Mouse (Mus musculus) bone marrow, adult 2 months (tissue): Measurements from ENCODE around the gene Foxs1. TPM values are rescaled to one million over a fixed set of nuclear protein-coding genes. Genes with fewer than 3 reads are reported as not detected.

Experiments
- H3K27ac ChIP-seq: fragments of 200-500 bp; 2 replicates; pipeline ENCODE4 v1.5.1; 2012; ENCODE audit warnings: low read depth, mild to moderate bottlenecking, control low read depth, inconsistent platforms, low read length; ENCODE audit not compliant: control insufficient read depth, poor library complexity, insufficient read depth
- H3K4me1 ChIP-seq: fragments of 200-500 bp; 2 replicates; pipeline ENCODE4 v1.6.1; 2011; ENCODE audit warnings: low read length; ENCODE audit not compliant: control insufficient read depth, insufficient read depth
- H3K4me3 ChIP-seq: fragments of 200-500 bp; replicated peaks from 2 replicates; pipeline ENCODE3; 2011; ENCODE audit warnings: mild to moderate bottlenecking, low read depth, low read length, control low read depth; ENCODE audit not compliant: control insufficient read depth
- CTCF ChIP-seq: fragments of 200-500 bp; IDR thresholded peaks from 2 replicates; pipeline ENCODE4 v1.5.1; 2011; ENCODE audit warnings: low read length, control low read depth; ENCODE audit not compliant: control insufficient read depth, insufficient read depth
- POLR2A ChIP-seq: fragments of 200-500 bp; IDR thresholded peaks from 2 replicates; pipeline ENCODE4 v1.6.1; 2011; ENCODE audit warnings: low read depth, mild to moderate bottlenecking, control low read depth, low read length, borderline replicate concordance; ENCODE audit not compliant: control insufficient read depth
- WGBS: fragments of 180-500 bp; shearing (Covaris S2); methylation state at CpG from one replicate; pipeline ENCODE4 v1.1.7; 2018; 5-methylcytosine and 5-hydroxymethylcytosine counted together
- polyA plus RNA-seq: library from polyadenylated mRNA; stranded (reverse); fragments of >200 nt; gene quantifications from 2 replicates; pipeline ENCODE4 v1.2.4, GENCODE M21; 2011; ENCODE audit warnings: low replicate concordance; ENCODE audit not compliant: missing spikeins, insufficient read depth, insufficient read length

The Foxs1 gene
- polyA plus RNA-seq, result not detected in 2 replicates

- H3K4me3 ChIP-seq, result no peak within 1 kb of the TSS
- TF ChIP-seq CTCF (no peak), POLR2A (no peak)
- H3K4me1 ChIP-seq, result no peaks in the 10 kb centered on the region
- 23% methylated on average over 9 of the region's 9 CpGs for WGBS
- no peak within 1 kb of the TSS for H3K27ac ChIP-seq
Measured at GRCm38 (mm10) chr2:152933048-152933447, at the start of gene Foxs1. Gene Foxs1 (minus strand): TSS chr2:152933208.

GRCm38 (mm10) chr2:152976991-152977390 lies 44.0 kb upstream of the Foxs1 start:
- TF ChIP-seq CTCF (no peak), POLR2A (no peak)
- Histone ChIP-seq H3K4me3 (no peak overlapping the region), H3K27ac (no peak overlapping the region), H3K4me1 (no peaks in the 10 kb centered on the region)
- WGBS, result 49% methylated on average over 3 of the region's 3 CpGs

GRCm38 (mm10) chr2:152965555-152965954 lies 32.5 kb upstream of the Foxs1 start:
- Histone ChIP-seq H3K4me1 (no peaks in the 10 kb centered on the region; the same call in 1 of the 2 replicates), H3K27ac (no peak overlapping the region), H3K4me3 (no peak overlapping the region)
- WGBS, result 66% methylated on average over 4 of the region's 4 CpGs
- TF ChIP-seq POLR2A (no peak), CTCF (no peak)

- no peak within 1 kb of the TSS for H3K27ac ChIP-seq
Measured at GRCm38 (mm10) chr2:152962091-152962793, 29.2 kb upstream of the Foxs1 start, which contains the start of gene Ttll9. Gene Ttll9 (plus strand): TSS chr2:152962485.

GRCm38 (mm10) chr2:152958116-152958515 lies 25.1 kb upstream of the Foxs1 start:
- 72% methylated on average over 3 of the region's 3 CpGs for WGBS
- no peak overlapping the region for H3K4me3 ChIP-seq
- no peak overlapping the region for H3K27ac ChIP-seq
- no peaks in the 10 kb centered on the region; the same call in 1 of the 2 replicates for H3K4me1 ChIP-seq
- TF ChIP-seq CTCF, result no peak

More at GRCm38 (mm10) chr2:152962091-152962793, 29.2 kb upstream of the Foxs1 start, which contains the start of gene Ttll9:
- Histone ChIP-seq H3K4me1 (no peaks in the 10 kb centered on the region; the same call in 1 of the 2 replicates), H3K4me3 (peak within 1 kb of the TSS; percentile 55)
- WGBS, result under 1% methylated on average over 34 of the region's 34 CpGs
- TF ChIP-seq POLR2A (no peak), CTCF (no peak)

- Histone ChIP-seq H3K4me3 (no peak overlapping the region), H3K4me1 (no peaks in the 10 kb centered on the region), H3K27ac (no peak overlapping the region)
- 21% methylated on average over 13 of the region's 13 CpGs for WGBS
- TF ChIP-seq POLR2A (no peak), CTCF (no peak)
Measured at GRCm38 (mm10) chr2:152951850-152952720, 19.1 kb upstream of the Foxs1 start.

GRCm38 (mm10) chr2:152951065-152951849 lies 18.2 kb upstream of the Foxs1 start, which contains the start of gene Dusp15:
Gene Dusp15 (minus strand): TSS chr2:152951698.
- Histone ChIP-seq H3K4me1 (no peaks in the 10 kb centered on the region), H3K27ac (no peak within 1 kb of the TSS), H3K4me3 (no peak within 1 kb of the TSS)
- WGBS, result 2% methylated on average over 54 of the region's 54 CpGs
- no peak for TF ChIP-seq POLR2A
- no peak for TF ChIP-seq CTCF
